Mouse (Mus musculus) myocyte (in vitro differentiated cells): ENCODE results near the gene 9330161L09Rik. TPM values are rescaled to one million over a fixed set of nuclear protein-coding genes. Genes with fewer than 3 reads are reported as not detected.

Experiments
- H3K27me3 ChIP-seq: one replicate; pipeline ENCODE4 v1.6.1; 2011; ENCODE audit not compliant: control insufficient read depth, insufficient read depth, insufficient read length
- H3K36me3 ChIP-seq: one replicate; pipeline ENCODE4 v1.6.1; 2011; ENCODE audit not compliant: control insufficient read depth, insufficient read depth
- H3K4me2 ChIP-seq: one replicate; pipeline ENCODE4 v1.6.1; 2011; ENCODE audit warnings: low read depth, control low read depth
- H3K4me3 ChIP-seq: one replicate; pipeline ENCODE4 v1.5.1; 2011; ENCODE audit warnings: mild to moderate bottlenecking, control low read depth, moderate library complexity
- H3K79me2 ChIP-seq: one replicate; pipeline ENCODE4 v1.6.1; 2011; ENCODE audit not compliant: control insufficient read depth, insufficient read depth
- H3ac ChIP-seq: one replicate; pipeline ENCODE4 v1.6.1; 2011; ENCODE audit not compliant: control insufficient read depth, insufficient read length
- CEBPB ChIP-seq: IDR thresholded peaks from 2 replicates; pipeline ENCODE4 v1.6.1; 2011; ENCODE audit warnings: mild to moderate bottlenecking, moderate library complexity; ENCODE audit not compliant: poor library complexity, insufficient read depth, severe bottlenecking
- E2F4 ChIP-seq: IDR thresholded peaks from one replicate; pipeline ENCODE4 v1.6.1; 2011; ENCODE audit warnings: mild to moderate bottlenecking, control low read depth, moderate library complexity; ENCODE audit not compliant: insufficient read depth
- MAX ChIP-seq: IDR thresholded peaks from one replicate; pipeline ENCODE4 v1.6.1; 2011; ENCODE audit warnings: low read depth, mild to moderate bottlenecking, control low read depth
- MYOD1 ChIP-seq, 3 experiments: IDR thresholded peaks; one replicate each; pipeline ENCODE4 v1.6.1; 2011; ENCODE audit warnings: control low read depth in 2 of 3, low read depth in 2 of 3, mild to moderate bottlenecking in 2 of 3, moderate library complexity in 1 of 3; ENCODE audit not compliant: insufficient read length in 2 of 3, control insufficient read depth in 1 of 3
- MYOG ChIP-seq, 3 experiments: IDR thresholded peaks; one replicate each; pipeline ENCODE4 v1.6.1; 2011; ENCODE audit warnings: control low read depth in 2 of 3, low read depth in 2 of 3, mild to moderate bottlenecking in 2 of 3; ENCODE audit not compliant: insufficient read length in 2 of 3, control insufficient read depth in 1 of 3, insufficient read depth in 1 of 3
- POLR2A ChIP-seq: IDR thresholded peaks from one replicate; pipeline ENCODE4 v1.6.1; 2011; ENCODE audit warnings: low read depth, mild to moderate bottlenecking, control low read depth, moderate library complexity; ENCODE audit not compliant: insufficient read length
- POLR2AphosphoS2 ChIP-seq: IDR thresholded peaks from one replicate; pipeline ENCODE4 v1.6.1; 2011; ENCODE audit warnings: low read depth, control low read depth; ENCODE audit not compliant: insufficient read length
- REST ChIP-seq: IDR thresholded peaks from one replicate; pipeline ENCODE4 v1.6.1; 2011; ENCODE audit warnings: mild to moderate bottlenecking, control low read depth, moderate library complexity; ENCODE audit not compliant: insufficient read depth, insufficient read length
- SRF ChIP-seq: IDR thresholded peaks from one replicate; pipeline ENCODE4 v1.6.1; 2011; ENCODE audit warnings: low read depth; ENCODE audit not compliant: control insufficient read depth, insufficient read length
- TCF12 ChIP-seq: IDR thresholded peaks from one replicate; pipeline ENCODE4 v1.6.1; 2011; ENCODE audit warnings: mild to moderate bottlenecking, control low read depth; ENCODE audit not compliant: poor library complexity, insufficient read depth, severe bottlenecking
- TCF3 ChIP-seq: IDR thresholded peaks from one replicate; pipeline ENCODE4 v1.6.1; 2011; ENCODE audit warnings: low read depth, control low read depth; ENCODE audit not compliant: insufficient read length
- USF1 ChIP-seq: IDR thresholded peaks from one replicate; pipeline ENCODE4 v1.6.1; 2011; ENCODE audit warnings: low read depth, mild to moderate bottlenecking, control low read depth, moderate library complexity
- polyA plus RNA-seq: library from polyadenylated mRNA; unstranded; fragments of >200 nt; fragmentation: generic; extraction: Trizol; gene quantifications from one replicate; pipeline ENCODE4 v1.2.1, GENCODE M21; 2012; ENCODE audit warnings: missing spikeins

Gene 9330161L09Rik
- polyA plus RNA-seq, 1 experiment: 0.60 TPM

DNA sequence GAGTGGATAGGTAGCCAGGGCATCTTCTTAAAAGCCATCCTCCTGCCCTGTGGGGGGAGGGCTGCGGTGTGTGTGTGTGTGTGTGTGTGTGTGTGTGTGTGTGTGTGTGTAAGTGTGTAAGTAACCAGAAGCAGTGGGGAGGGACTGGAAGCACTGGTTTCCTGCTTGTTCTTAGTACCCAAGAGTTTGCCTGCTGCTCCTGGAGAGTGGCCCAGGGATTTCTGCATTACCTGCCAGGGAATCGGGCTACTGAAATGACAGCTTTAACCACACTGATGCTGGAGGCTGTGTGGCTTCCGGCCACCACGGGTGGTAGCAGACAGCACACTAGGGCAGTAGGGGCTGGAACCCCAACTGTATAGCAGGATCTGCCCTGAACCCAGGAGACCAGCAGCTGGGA, 17.6 kb downstream of the 9330161L09Rik start:
- H3K79me2 ChIP-seq: no peaks in the 10 kb centered on the region
- H3K4me3 ChIP-seq: peak overlapping the region; percentile 69
- TF ChIP-seq E2F4: no peak
- TF ChIP-seq REST: no peak
- TF ChIP-seq POLR2AphosphoS2: no peak
- TF ChIP-seq TCF3: no peak
- no peak for TF ChIP-seq MYOG (IDR thresholded peaks at IDR 0.05; ENCODE audit: control insufficient read depth in 1 of 3, insufficient read depth in 1 of 3, insufficient read length in 2 of 3, low read depth in 2 of 3)
- TF ChIP-seq MAX: no peak
- H3K27me3 ChIP-seq: no peaks in the 10 kb centered on the region
- H3K4me2 ChIP-seq: peak overlapping the region; percentile 72
- H3K36me3 ChIP-seq: no peaks in the 10 kb centered on the region
- H3ac ChIP-seq: peak overlapping the region; percentile 59

- peak overlapping the region; percentile 59 for H3ac ChIP-seq
- H3K27me3 ChIP-seq: no peaks in the 10 kb centered on the region
- peak overlapping the region; percentile 69 for H3K4me3 ChIP-seq
- H3K4me2 ChIP-seq: peak overlapping the region; percentile 72
- no peaks in the 10 kb centered on the region for H3K79me2 ChIP-seq
- peak; percentile 62 for TF ChIP-seq POLR2AphosphoS2
- no peak for TF ChIP-seq TCF12
- TF ChIP-seq MYOD1 (IDR thresholded peaks at IDR 0.05; ENCODE audit: control insufficient read depth in 1 of 3, insufficient read length in 2 of 3, low read depth in 2 of 3): no peak
- peak; percentile 32; the same call in 1 of the 2 replicates for TF ChIP-seq CEBPB
- TF ChIP-seq REST: no peak
- TF ChIP-seq POLR2A: peak; percentile 66
- TF ChIP-seq E2F4: no peak
- no peak for TF ChIP-seq TCF3
- no peaks in the 10 kb centered on the region for H3K36me3 ChIP-seq
Measured at GRCm38 (mm10) chr12:103389348-103389727, 18.3 kb downstream of the 9330161L09Rik start.

DNA sequence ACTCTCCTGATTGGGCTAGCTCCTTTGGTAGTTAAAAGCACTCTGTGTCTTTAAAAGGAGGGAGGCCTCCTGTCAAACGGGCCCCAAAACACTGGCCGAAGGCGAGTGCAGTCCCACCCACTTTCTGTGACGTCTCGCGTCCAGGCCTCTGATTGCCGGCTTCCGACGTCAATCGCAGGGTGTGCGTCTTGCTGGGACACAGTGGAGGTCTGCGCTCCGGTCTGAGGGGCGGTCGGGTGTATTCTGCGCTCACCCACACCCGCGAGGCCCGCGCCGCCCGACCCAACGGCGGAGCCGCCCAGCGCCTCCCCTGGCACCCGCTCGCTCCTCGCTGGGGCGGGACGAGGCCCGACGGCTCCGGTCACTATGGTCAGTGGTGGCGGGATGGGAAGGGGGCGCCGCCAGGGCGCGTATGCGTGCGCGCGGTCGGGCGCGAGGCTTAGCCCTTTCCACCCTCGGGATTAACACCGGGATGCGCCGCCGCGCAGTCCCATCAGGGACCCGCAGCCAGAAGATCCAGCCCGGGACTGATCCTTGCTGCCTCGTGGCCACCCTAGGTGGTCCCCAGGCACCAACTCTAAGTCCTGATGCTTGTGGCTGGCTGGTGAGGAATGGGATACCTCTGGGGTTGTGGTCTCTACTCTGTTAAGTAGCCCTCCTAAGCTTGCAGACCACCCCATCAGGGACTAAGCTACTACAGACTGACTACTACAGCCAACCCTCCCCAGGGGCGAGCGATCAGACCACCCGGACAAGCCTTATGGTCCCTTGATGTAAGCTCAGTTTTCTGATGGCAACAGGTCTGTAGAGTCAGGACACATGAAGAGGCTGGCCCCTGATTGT, 18.9 kb downstream of the 9330161L09Rik start, which contains the start of gene Otub2:
Gene Otub2, plus strand, starts transcription at position 178 of the 843 bp plus-strand sequence.
- peak within 1 kb of the TSS; percentile 72 for H3K4me2 ChIP-seq
- TF ChIP-seq SRF (no peak), MYOG (IDR thresholded peaks at IDR 0.05; ENCODE audit: control insufficient read depth in 1 of 3, insufficient read depth in 1 of 3, insufficient read length in 2 of 3, low read depth in 2 of 3) (peak in 1 of 3 experiments; percentile 47), POLR2A (peak; percentile 77), POLR2AphosphoS2 (peak; percentile 83)
- H3ac ChIP-seq: peak within 1 kb of the TSS; percentile 59
- H3K79me2 ChIP-seq: no peaks in the 10 kb centered on the region
- peak within 1 kb of the TSS; percentile 69 for H3K4me3 ChIP-seq
- H3K27me3 ChIP-seq: no peaks in the 10 kb centered on the region
- no peaks in the 10 kb centered on the region for H3K36me3 ChIP-seq

- H3K4me2 ChIP-seq: no peak overlapping the region
- no peaks in the 10 kb centered on the region for H3K27me3 ChIP-seq
- TF ChIP-seq POLR2A (no peak), MYOD1 (IDR thresholded peaks at IDR 0.05; ENCODE audit: control insufficient read depth in 1 of 3, insufficient read length in 2 of 3, low read depth in 2 of 3) (no peak), CEBPB (no peak), USF1 (no peak), TCF12 (no peak), MYOG (IDR thresholded peaks at IDR 0.05; ENCODE audit: control insufficient read depth in 1 of 3, insufficient read depth in 1 of 3, insufficient read length in 2 of 3, low read depth in 2 of 3) (no peak), MAX (no peak), POLR2AphosphoS2 (no peak), TCF3 (no peak), E2F4 (no peak), REST (no peak), SRF (no peak)
- H3K79me2 ChIP-seq: no peaks in the 10 kb centered on the region
- no peak overlapping the region for H3K4me3 ChIP-seq
- no peak overlapping the region for H3ac ChIP-seq
- no peaks in the 10 kb centered on the region for H3K36me3 ChIP-seq
Measured at GRCm38 (mm10) chr12:103380226-103380625, 27.4 kb downstream of the 9330161L09Rik start.

DNA sequence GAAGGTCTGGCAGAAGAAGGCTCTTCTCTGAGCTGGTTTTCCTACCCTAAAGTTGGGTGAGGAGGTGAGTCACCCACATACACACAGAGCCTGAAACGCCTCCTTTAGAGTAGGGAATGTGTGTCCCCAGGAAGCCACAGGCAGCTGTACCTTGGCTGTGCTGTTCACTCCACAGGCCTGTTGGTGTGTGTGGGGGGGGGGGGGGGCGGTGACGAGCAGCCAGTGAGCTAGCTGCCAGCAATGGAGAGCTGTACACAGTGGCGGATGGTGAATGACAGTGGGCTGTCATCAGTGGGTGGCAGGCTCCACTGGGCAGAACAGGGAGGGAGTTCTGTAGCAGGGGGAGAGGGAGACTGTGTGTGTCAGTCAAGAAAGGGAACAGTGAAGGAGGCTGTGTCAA, 30.8 kb downstream of the 9330161L09Rik start:
- Histone ChIP-seq H3K27me3 (peaks cover 4% of the 10 kb centered on the region), H3K4me3 (no peak overlapping the region), H3ac (no peak overlapping the region), H3K4me2 (peak overlapping the region; percentile 12), H3K79me2 (no peaks in the 10 kb centered on the region), H3K36me3 (no peaks in the 10 kb centered on the region)
- no peak for TF ChIP-seq MAX
- no peak for TF ChIP-seq TCF3
- TF ChIP-seq MYOG (IDR thresholded peaks at IDR 0.05; ENCODE audit: control insufficient read depth in 1 of 3, insufficient read depth in 1 of 3, insufficient read length in 2 of 3, low read depth in 2 of 3): peak in 1 of 3 experiments; percentile 28
- no peak for TF ChIP-seq E2F4
